Mouse (Mus musculus) cerebellum, adult (tissue): ENCODE results near the gene Dyx1c1.
A peak's percentile ranks its signal among the peaks of the same experiment; 100 is the strongest.

ENCODE experiments used
- ATAC-seq: cut with Nextera tagmentation; 2 replicates; pipeline ENCODE4 v1.9.2; 2017; ENCODE audit warnings: mild to moderate bottlenecking, moderate library complexity, mixed read lengths; ENCODE audit not compliant: insufficient number of reproducible peaks, low FRiP score, low TSS enrichment

Gene Dyx1c1

GRCm38 (mm10) chr9:72972435-72972834 lies 13.8 kb downstream of the Dyx1c1 start:
- ATAC-seq, result no peak

GRCm38 (mm10) chr9:72972984-72973383 lies 14.4 kb downstream of the Dyx1c1 start:
- no peak for ATAC-seq

GRCm38 (mm10) chr9:72974734-72975133 lies 16.1 kb downstream of the Dyx1c1 start:
- no peak for ATAC-seq

DNA sequence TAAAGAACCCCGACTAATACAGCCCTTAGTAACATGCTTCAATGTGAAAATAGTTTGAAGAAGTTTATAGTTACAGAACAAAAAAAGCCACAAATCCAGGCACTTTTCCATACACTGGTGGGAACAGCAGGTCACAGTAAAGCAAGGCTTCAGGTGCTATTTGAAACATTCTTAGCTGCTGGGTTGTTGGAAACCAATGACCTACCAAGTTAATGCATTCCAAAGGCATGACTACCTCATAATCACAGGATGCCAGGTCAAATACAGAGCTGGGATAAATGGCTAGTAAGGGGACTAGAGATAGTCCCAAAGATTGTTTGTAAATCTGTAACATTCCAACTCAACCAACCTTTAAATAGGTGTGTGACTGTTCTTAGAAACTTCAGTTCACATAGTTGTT lies 16.7 kb downstream of the Dyx1c1 start:
- no peak for ATAC-seq

- ATAC-seq, result no peak
These were observed 24.5 kb downstream of the Dyx1c1 start for GRCm38 (mm10) chr9:72983066-72983465.

- peak; percentile 100 for ATAC-seq
These were observed 26.9 kb downstream of the Dyx1c1 start, which contains the start of the genes Ccpg1os and Ccpg1 for GRCm38 (mm10) chr9:72985250-72986220. TSS of gene Ccpg1os (minus strand) at chr9:72985382. TSS of gene Ccpg1 (plus strand) at chr9:72985429.

DNA sequence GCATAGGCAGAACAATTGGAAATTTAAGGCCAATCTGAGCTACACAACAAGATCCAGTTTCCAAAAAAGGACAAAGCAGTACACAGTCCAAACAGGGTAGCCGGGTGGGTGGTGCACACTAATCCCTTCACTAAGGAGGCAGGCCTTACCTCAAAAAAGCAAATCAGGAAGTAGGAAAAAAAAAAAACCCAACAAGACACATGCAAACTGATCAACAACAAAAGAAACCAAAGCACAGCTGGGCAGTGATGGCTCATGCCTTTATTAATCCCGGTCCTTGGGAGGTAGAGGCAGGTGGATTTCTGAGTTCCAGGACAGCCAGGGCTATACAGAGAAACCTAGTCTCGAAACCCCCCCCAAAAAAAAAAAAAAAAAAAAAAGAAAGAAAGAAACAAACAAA lies 29.1 kb downstream of the Dyx1c1 start:
- ATAC-seq, result no peak

GRCm38 (mm10) chr9:72988706-72989105 lies 30.1 kb downstream of the Dyx1c1 start:
- ATAC-seq, result no peak

- ATAC-seq, result no peak
These were observed 32.8 kb downstream of the Dyx1c1 start for GRCm38 (mm10) chr9:72991420-72991819.

- no peak for ATAC-seq
These were observed 34.0 kb downstream of the Dyx1c1 start for GRCm38 (mm10) chr9:72992576-72992975.

DNA sequence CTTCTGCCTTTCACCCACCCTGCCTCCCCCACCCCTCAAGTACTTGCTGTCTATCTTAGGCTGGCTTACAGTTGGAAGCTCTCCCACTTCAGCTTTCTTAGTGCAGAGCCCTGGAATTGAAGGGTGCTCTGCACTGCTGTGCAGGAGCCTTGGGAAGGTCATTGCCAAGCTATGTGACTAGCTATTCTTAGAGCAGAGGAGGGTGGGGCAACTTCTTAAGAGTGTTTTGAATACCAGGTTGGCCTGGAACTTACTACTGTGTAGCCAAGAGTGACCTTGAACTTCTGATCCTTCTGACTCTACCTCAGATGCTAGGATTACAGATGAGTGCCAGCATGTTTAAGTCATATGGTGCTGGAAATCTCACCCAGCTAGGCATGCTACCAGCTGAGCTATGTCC lies 37.6 kb downstream of the Dyx1c1 start:
- no peak for ATAC-seq

- ATAC-seq, result no peak
These were observed 38.2 kb downstream of the Dyx1c1 start for GRCm38 (mm10) chr9:72996806-72997205.

- ATAC-seq, result no peak
These were observed 41.9 kb downstream of the Dyx1c1 start for GRCm38 (mm10) chr9:73000487-73000886.

GRCm38 (mm10) chr9:73001314-73002011 lies 42.9 kb downstream of the Dyx1c1 start:
- no peak for ATAC-seq

DNA sequence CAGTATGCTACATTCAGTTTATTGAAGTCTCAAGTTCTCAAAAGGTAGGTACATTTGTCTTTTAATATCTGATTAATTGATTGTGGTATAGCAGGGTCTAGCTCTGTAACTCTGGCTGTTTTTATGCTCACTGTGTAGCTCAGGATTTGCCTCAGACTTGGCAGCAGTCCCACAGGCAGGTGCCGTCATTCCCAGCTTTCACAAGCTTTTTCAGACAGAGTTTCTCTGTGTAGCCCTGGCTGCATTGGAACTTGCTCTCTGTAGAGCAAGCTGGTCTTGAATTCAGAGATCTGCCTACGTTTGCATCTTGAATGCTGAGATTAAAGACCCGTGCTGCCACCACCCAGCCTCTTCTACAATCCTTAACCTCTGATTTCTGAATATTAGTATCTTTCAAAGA lies 43.6 kb downstream of the Dyx1c1 start:
- ATAC-seq, result no peak

DNA sequence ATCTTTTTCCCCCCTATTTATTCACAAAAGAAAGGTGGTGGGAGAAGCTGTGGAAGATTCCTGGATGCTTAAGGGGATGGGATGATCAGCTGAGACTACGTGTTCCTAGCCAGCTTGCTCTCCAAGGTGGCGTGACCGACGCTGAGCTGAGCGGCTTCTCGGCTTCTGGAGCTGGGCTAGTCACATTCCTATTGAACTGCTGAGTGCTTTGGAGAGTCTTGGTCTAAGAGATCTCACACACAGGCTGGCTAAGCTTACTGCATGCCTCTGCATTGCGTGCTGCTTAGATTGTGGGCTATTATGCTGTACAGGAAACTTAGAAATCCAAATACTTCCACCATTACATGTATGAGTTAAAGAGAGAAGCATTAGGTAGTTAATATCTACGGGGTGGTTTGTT lies 45.5 kb downstream of the Dyx1c1 start:
- no peak for ATAC-seq

- ATAC-seq, result no peak
These were observed 46.5 kb downstream of the Dyx1c1 start for GRCm38 (mm10) chr9:73005106-73005505.

DNA sequence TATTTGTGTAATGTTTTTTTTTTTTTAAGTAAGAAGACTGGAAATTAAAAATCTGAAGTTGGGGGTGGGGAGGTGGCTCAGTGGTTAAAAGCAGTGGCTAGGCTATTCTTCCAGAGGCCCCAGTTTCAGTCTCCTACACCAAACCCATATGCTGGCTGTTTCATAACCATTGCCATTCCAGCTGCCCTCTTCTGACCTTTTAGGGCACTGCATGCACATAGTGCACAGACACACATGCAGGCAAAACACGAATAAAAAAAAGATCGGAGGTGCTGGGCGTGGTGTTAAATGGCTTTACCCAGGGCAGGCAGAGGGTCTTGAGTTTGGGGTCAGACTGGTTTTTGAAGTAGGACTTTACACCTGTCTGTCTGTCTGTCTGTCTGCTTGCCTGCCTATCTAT lies 47.6 kb downstream of the Dyx1c1 start:
- ATAC-seq, result no peak

DNA sequence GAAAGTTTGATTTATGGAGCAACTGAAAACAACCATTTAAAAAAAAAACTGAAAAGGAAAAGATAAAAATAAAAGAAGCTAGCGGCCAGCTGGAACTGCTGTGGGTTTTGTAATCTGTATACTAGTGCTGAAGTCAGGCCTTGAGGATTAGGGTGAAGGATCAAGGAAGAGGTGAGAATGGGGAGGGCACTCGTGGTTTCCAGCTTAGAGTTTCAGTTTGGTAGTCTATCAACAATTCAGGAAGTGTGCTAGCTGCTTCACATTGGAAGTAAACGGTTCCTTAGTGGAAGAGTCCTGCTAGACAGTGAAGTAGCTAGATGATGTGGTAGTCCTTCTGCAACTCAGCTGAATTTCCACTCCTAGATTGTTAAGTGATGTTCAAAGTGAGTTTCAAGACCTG lies 49.8 kb downstream of the Dyx1c1 start:
- no peak for ATAC-seq

- no peak for ATAC-seq
These were observed 54.0 kb downstream of the Dyx1c1 start for GRCm38 (mm10) chr9:73012629-73013028.

DNA sequence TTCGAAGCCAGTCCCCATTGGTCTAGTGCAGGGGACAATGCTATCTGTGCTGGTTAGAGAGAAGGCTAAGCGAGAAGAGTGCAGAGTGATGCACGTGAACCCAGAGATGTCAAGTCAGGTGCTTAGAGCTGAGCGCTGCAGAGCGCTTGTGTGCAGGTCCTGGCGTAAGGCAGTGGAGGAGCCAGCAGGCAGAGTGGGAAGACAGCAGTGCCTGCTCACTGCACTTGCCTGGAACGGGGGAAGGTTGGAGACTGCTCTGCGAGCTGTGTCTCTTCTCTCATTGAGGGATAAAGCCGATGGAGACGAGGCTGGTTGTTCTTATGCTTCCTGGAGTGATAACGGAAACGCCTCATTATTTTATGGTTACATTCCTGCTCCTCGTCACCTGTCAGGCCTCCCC lies 56.1 kb downstream of the Dyx1c1 start:
- ATAC-seq, result no peak
